Mouse (Mus musculus) MEL (cell line): ENCODE results near the gene Smarca4. TPM values are rescaled to one million over a fixed set of nuclear protein-coding genes. Genes with fewer than 3 reads are reported as not detected.
A peak's percentile ranks its signal among the peaks of the same experiment; 100 is the strongest.

ENCODE experiments used
- DNase-seq: peaks from one replicate; pipeline ENCODE4 v3.0.0; 2011; ENCODE audit warnings: low read depth, low spot score
- H3K27ac ChIP-seq: 2 replicates; pipeline ENCODE4 v1.5.1; 2012; ENCODE audit warnings: low read depth, mild to moderate bottlenecking, control low read depth, low read length, moderate library complexity; ENCODE audit not compliant: control insufficient read depth
- H3K27me3 ChIP-seq, 2 experiments: fragments of 150-350 bp in 1 of 2; sonication (generic) in 1 of 2; 2 replicates each; pipeline ENCODE4 v1.6.1; 2012; ENCODE audit warnings: low read length in 2 of 2, mild to moderate bottlenecking in 2 of 2, improper control_type of control experiment in 1 of 2, moderate library complexity in 1 of 2; ENCODE audit not compliant: insufficient read depth in 2 of 2, control insufficient read depth in 1 of 2
- H3K36me3 ChIP-seq, 2 experiments: 2 replicates each; pipeline ENCODE4 v1.6.1; 2012 to 2014; ENCODE audit warnings: low read length in 2 of 2, improper control_type of control experiment in 1 of 2, inconsistent platforms in 1 of 2, mild to moderate bottlenecking in 1 of 2; ENCODE audit not compliant: insufficient read depth in 2 of 2, control insufficient read depth in 1 of 2
- H3K4me1 ChIP-seq, 2 experiments: fragments of 150-350 bp in 1 of 2; sonication (generic) in 1 of 2; 2 replicates each; pipeline ENCODE4 v1.6.1; 2012; ENCODE audit warnings: low read length in 2 of 2, improper control_type of control experiment in 1 of 2, mild to moderate bottlenecking in 1 of 2; ENCODE audit not compliant: insufficient read depth in 2 of 2, control insufficient read depth in 1 of 2
- H3K4me3 ChIP-seq, 2 experiments: fragments of 150-350 bp in 1 of 2; sonication (generic) in 1 of 2; 2 replicates each; pipeline ENCODE4 v1.5.1; 2012; ENCODE audit warnings: low read depth in 2 of 2, low read length in 2 of 2, mild to moderate bottlenecking in 2 of 2, moderate library complexity in 2 of 2, control low read depth in 1 of 2, improper control_type of control experiment in 1 of 2; ENCODE audit not compliant: control insufficient read depth in 1 of 2, insufficient read depth in 1 of 2
- H3K79me2 ChIP-seq: 2 replicates; pipeline ENCODE4 v1.6.1; 2012; ENCODE audit warnings: mild to moderate bottlenecking, low read length, moderate library complexity; ENCODE audit not compliant: control insufficient read depth, poor library complexity, insufficient read depth
- H3K9ac ChIP-seq: 2 replicates; pipeline ENCODE4 v1.6.1; 2012; ENCODE audit warnings: low read depth, mild to moderate bottlenecking, control low read depth, low read length, moderate library complexity; ENCODE audit not compliant: control insufficient read depth, poor library complexity, severe bottlenecking
- H3K9me3 ChIP-seq: fragments of 150-350 bp; sonication (generic); replicated peaks from 2 replicates; pipeline ENCODE4 v1.6.1; 2012; ENCODE audit warnings: mild to moderate bottlenecking, low read length, improper control_type of control experiment, moderate library complexity; ENCODE audit not compliant: insufficient read depth
- CHD2 ChIP-seq: IDR thresholded peaks from 2 replicates; pipeline ENCODE4 v1.6.1; 2011; ENCODE audit warnings: low read length, improper control_type of control experiment
- E2F4 ChIP-seq: IDR thresholded peaks from 2 replicates; pipeline ENCODE4 v1.6.1; 2011; ENCODE audit warnings: low read depth, low read length, improper control_type of control experiment, borderline replicate concordance
- EP300 ChIP-seq, 2 experiments: IDR thresholded peaks; 2 replicates each; pipeline ENCODE4 v1.6.1; 2011; ENCODE audit warnings: improper control_type of control experiment in 2 of 2, low read length in 2 of 2, low read depth in 1 of 2, mild to moderate bottlenecking in 1 of 2
- GABPA ChIP-seq: IDR thresholded peaks from 2 replicates; pipeline ENCODE4 v1.6.1; 2012; ENCODE audit warnings: low read depth, mild to moderate bottlenecking, inconsistent platforms, low read length, improper control_type of control experiment, moderate library complexity
- GATA1 ChIP-seq: IDR thresholded peaks from 2 replicates; pipeline ENCODE4 v1.6.1; 2011; ENCODE audit warnings: low read depth, low read length, improper control_type of control experiment
- HCFC1 ChIP-seq: IDR thresholded peaks from 2 replicates; pipeline ENCODE4 v1.6.1; 2012; ENCODE audit warnings: low read depth, mild to moderate bottlenecking, inconsistent platforms, low read length, improper control_type of control experiment, moderate library complexity
- MAFK ChIP-seq: IDR thresholded peaks from 2 replicates; pipeline ENCODE4 v1.6.1; 2011; ENCODE audit warnings: low read depth, mild to moderate bottlenecking, low read length, improper control_type of control experiment, borderline replicate concordance
- MAX ChIP-seq: IDR thresholded peaks from 2 replicates; pipeline ENCODE4 v1.6.1; 2011; ENCODE audit warnings: low read length, improper control_type of control experiment
- MEF2A ChIP-seq: IDR thresholded peaks from 2 replicates; pipeline ENCODE4 v1.6.1; 2014; ENCODE audit warnings: low read depth, mild to moderate bottlenecking, inconsistent platforms, low read length, improper control_type of control experiment; ENCODE audit not compliant: poor library complexity, insufficient replicate concordance, severe bottlenecking; ENCODE audit errors: extremely low read depth
- MXI1 ChIP-seq: IDR thresholded peaks from 2 replicates; pipeline ENCODE4 v1.6.1; 2011; ENCODE audit warnings: mild to moderate bottlenecking, low read depth, low read length, improper control_type of control experiment
- POLR2A ChIP-seq, 2 experiments: IDR thresholded peaks; 2 replicates each; pipeline ENCODE4 v1.6.1; 2011 to 2012; ENCODE audit warnings: low read length in 2 of 2, mild to moderate bottlenecking in 2 of 2, control low read depth in 1 of 2, improper control_type of control experiment in 1 of 2, low read depth in 1 of 2, moderate library complexity in 1 of 2; ENCODE audit not compliant: control insufficient read depth in 1 of 2, insufficient read depth in 1 of 2, poor library complexity in 1 of 2
- POLR2AphosphoS2 ChIP-seq: IDR thresholded peaks from 2 replicates; pipeline ENCODE4 v1.6.1; 2011; ENCODE audit warnings: low read length, improper control_type of control experiment
- POLR2AphosphoS5 ChIP-seq: IDR thresholded peaks from 2 replicates; pipeline ENCODE4 v1.6.1; 2012; ENCODE audit warnings: low read depth, borderline replicate concordance, mild to moderate bottlenecking, inconsistent platforms, low read length, moderate library complexity, mixed read lengths
- RAD21 ChIP-seq: IDR thresholded peaks from 2 replicates; pipeline ENCODE4 v1.6.1; 2011; ENCODE audit warnings: mild to moderate bottlenecking, low read depth, low read length, improper control_type of control experiment
- RCOR1 ChIP-seq: IDR thresholded peaks from 2 replicates; pipeline ENCODE4 v1.6.1; 2012; ENCODE audit warnings: low read depth, mild to moderate bottlenecking, inconsistent platforms, low read length, improper control_type of control experiment
- SIN3A ChIP-seq: IDR thresholded peaks from 2 replicates; pipeline ENCODE4 v1.6.1; 2012; ENCODE audit warnings: low read length, improper control_type of control experiment, inconsistent platforms
- UBTF ChIP-seq: IDR thresholded peaks from 2 replicates; pipeline ENCODE4 v1.6.1; 2012; ENCODE audit warnings: low read depth, mild to moderate bottlenecking, inconsistent platforms, low read length, improper control_type of control experiment, moderate library complexity, borderline replicate concordance; ENCODE audit not compliant: insufficient read depth
- USF1 ChIP-seq: IDR thresholded peaks from 2 replicates; pipeline ENCODE4 v1.6.1; 2014; ENCODE audit warnings: low read depth, mild to moderate bottlenecking, inconsistent platforms, low read length, improper control_type of control experiment, moderate library complexity
- USF2 ChIP-seq, 2 experiments: IDR thresholded peaks; 2 replicates each; pipeline ENCODE4 v1.6.1; 2011 to 2012; ENCODE audit warnings: improper control_type of control experiment in 2 of 2, low read length in 2 of 2, borderline replicate concordance in 1 of 2, inconsistent platforms in 1 of 2, low read depth in 1 of 2, mild to moderate bottlenecking in 1 of 2; ENCODE audit not compliant: insufficient read depth in 1 of 2
- ZKSCAN1 ChIP-seq: IDR thresholded peaks from 2 replicates; pipeline ENCODE4 v1.6.1; 2012; ENCODE audit warnings: low read depth, mild to moderate bottlenecking, inconsistent platforms, low read length, improper control_type of control experiment, moderate library complexity
- ZNF384 ChIP-seq: IDR thresholded peaks from 2 replicates; pipeline ENCODE4 v1.6.1; 2012; ENCODE audit warnings: low read depth, mild to moderate bottlenecking, inconsistent platforms, low read length, improper control_type of control experiment
- polyA plus RNA-seq, 2 experiments: library from polyadenylated mRNA; stranded (reverse) in 1 of 2; unstranded in 1 of 2; fragments of >175 nt in 1 of 2; fragments of >200 nt in 1 of 2; gene quantifications; 2 replicates each; pipeline versions ENCODE4 v1.2.1 to v1.2.4; 2012; ENCODE audit warnings: low replicate concordance in 2 of 2, low read depth in 1 of 2; ENCODE audit not compliant: insufficient read length in 2 of 2, insufficient read depth in 1 of 2, missing spikeins in 1 of 2
- total RNA-seq: library from RNA; depleted of rRNA; stranded (reverse); fragments of 300-350 nt; gene quantifications from 2 replicates; pipeline ENCODE4 v1.2.3, GENCODE M21; 2012

Gene Smarca4
- total and polyA plus RNA-seq, 3 experiments = 71.4 to 381 (median 249) TPM

DNA sequence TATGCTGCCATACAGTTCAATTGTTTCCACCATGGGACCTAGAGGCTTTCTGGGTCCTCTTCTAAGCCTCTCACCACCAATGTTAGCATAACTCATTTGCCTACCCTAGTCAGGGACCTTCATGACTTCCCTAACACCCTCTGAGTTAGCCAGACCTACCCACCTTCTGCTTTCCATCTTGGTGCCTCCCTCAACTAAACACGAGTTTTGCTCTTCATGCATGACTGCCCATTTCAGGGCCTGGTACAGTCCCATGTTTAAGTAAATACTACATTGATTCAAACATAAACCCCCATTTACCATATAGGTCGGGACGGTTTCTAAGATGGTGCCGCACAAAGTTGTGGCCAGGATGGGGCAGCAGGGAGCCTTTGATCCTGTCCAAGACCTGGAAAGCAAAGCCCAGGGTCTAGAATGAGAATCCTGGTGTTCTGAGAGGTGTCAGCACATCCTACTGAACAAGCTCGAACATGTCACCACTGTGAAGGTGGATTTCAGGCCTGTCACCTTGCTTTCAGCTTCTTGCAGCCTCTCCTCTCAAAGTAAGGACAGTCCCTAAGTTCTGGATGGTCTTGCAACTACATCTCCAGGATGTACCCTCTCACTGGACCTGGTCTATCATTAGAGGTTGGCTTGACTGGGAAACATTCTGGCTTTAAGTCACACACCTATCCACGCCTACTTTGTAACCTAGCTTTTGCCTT is 24.7 kb upstream of the Smarca4 start:
- H3K4me1 ChIP-seq = peaks cover 3 to 22% of the 10 kb centered on the region in 2 experiments; a peak in 3 of 4 replicates
- H3K4me3 ChIP-seq = 0 out of 4 replicates have a peak overlapping the region, but pooled peaks of 1 of the 2 experiments have one; percentile 51
- peaks cover 10 to 20% of the 10 kb centered on the region in 2 experiments for H3K36me3 ChIP-seq
- TF ChIP-seq MAFK = no peak
- TF ChIP-seq MXI1 = no peak
- no peak for TF ChIP-seq POLR2AphosphoS2
- H3K27me3 ChIP-seq = no peaks in the 10 kb centered on the region
- peaks cover 28% of the 10 kb centered on the region for H3K79me2 ChIP-seq
- no peak overlapping the region for H3K9ac ChIP-seq
- H3K9me3 ChIP-seq = no peaks in the 10 kb centered on the region
- H3K27ac ChIP-seq = no peak overlapping the region
- DNase-seq = peak; percentile 59

DNA sequence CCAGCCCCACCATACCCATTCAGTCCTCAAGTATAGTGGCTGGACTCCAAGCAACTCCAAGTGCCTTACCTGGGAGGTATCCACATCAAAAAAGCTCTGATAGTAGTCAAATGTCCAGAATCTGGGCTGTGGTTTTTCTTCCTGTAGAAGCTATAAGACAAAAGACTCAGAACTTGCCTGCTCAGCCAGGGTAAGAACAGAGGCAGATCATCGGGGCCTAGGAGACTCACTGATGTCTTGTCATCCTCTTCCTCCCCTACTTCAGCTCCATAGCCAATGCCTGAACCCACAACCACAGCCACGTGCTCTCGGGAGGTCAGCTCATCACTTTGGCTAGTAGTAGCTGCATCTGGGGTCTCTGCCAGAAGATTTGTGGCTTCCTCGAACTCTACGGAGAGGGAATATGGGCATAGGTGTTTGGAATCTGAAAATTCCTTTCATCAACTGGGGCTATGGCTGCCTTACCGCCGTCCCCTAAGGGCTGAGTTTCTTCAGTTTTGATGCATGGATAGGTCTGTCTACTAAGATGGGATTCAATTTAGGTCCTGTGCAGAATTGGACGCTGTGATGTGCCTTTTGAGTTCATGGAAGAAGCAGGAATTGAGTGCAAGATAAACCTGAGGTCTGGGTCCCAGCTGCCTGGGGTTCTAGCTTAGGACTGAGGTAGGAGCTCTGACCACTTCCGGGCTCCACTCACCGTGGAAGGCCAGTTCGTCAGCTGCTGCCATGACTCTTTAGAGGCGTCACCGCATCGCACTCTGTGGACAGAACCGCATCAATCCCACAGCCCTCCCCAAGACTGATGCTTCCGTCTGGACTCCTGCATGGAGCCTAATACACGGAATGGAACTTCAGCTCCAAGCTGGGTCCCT is 23.9 kb upstream of the Smarca4 start:
- H3K27ac ChIP-seq = peak overlapping the region; percentile 25
- peak overlapping the region; percentile 60 for H3K9ac ChIP-seq
- H3K4me3 ChIP-seq = peak overlapping the region; percentile 51 to 65
- peaks cover 3 to 22% of the 10 kb centered on the region in 2 experiments; a peak in 3 of 4 replicates for H3K4me1 ChIP-seq
- DNase-seq = peak; percentile 63
- no peaks in the 10 kb centered on the region for H3K27me3 ChIP-seq
- TF ChIP-seq UBTF (0 out of 2 replicates have a peak, but pooled peaks have one; percentile 53), USF1 (no peak), MAX (no peak), GATA1 (no peak), GABPA (no peak), POLR2A (IDR thresholded peaks at IDR 0.05; ENCODE audit: control insufficient read depth in 1 of 2, insufficient read depth in 1 of 2, low read depth in 1 of 2, low read length in 2 of 2, poor library complexity in 1 of 2) (no peak), MXI1 (no peak)
- H3K36me3 ChIP-seq = peaks cover 9 to 20% of the 10 kb centered on the region in 2 experiments
- no peaks in the 10 kb centered on the region for H3K9me3 ChIP-seq
- peaks cover 28% of the 10 kb centered on the region for H3K79me2 ChIP-seq

- Histone ChIP-seq H3K36me3 (peaks cover 9 to 20% of the 10 kb centered on the region in 2 experiments), H3K27me3 (no peaks in the 10 kb centered on the region), H3K4me3 (peak within 1 kb of the TSS; percentile 52 to 65), H3K9ac (peak within 1 kb of the TSS; percentile 72), H3K9me3 (no peaks in the 10 kb centered on the region), H3K4me1 (peaks cover 3 to 22% of the 10 kb centered on the region in 2 experiments; a peak in 3 of 4 replicates), H3K79me2 (peaks cover 28% of the 10 kb centered on the region), H3K27ac (peak within 1 kb of the TSS; percentile 66)
- DNase-seq = peak; percentile 100
- TF ChIP-seq MXI1 (no peak), MAX (no peak), MAFK (no peak), RCOR1 (no peak), HCFC1 (no peak), SIN3A (no peak), CHD2 (no peak), ZNF384 (no peak), POLR2AphosphoS5 (peak; percentile 89), EP300 (IDR thresholded peaks at IDR 0.05; ENCODE audit: low read depth in 1 of 2, low read length in 2 of 2) (no peak), RAD21 (no peak), GABPA (no peak), E2F4 (no peak), MEF2A (no peak), USF2 (IDR thresholded peaks at IDR 0.05; ENCODE audit: borderline replicate concordance in 1 of 2, insufficient read depth in 1 of 2, low read depth in 1 of 2, low read length in 2 of 2) (no peak), ZKSCAN1 (no peak)
These were observed 23.3 kb upstream of the Smarca4 start, which contains the start of the genes Timm29 and Yipf2 for GRCm38 (mm10) chr9:21592703-21593121. Gene Timm29, plus strand, starts transcription at chr9:21592722. Gene Yipf2, minus strand, starts transcription at chr9:21592828.
